Mouse (Mus musculus): ENCODE results near the gene Topaz1. TPM values are rescaled to one million over a fixed set of nuclear protein-coding genes. Genes with fewer than 3 reads are reported as not detected.

Topaz1 gene
- polyA plus RNA-seq (2012; rRNA removed): not detected in 2 replicates

DNA sequence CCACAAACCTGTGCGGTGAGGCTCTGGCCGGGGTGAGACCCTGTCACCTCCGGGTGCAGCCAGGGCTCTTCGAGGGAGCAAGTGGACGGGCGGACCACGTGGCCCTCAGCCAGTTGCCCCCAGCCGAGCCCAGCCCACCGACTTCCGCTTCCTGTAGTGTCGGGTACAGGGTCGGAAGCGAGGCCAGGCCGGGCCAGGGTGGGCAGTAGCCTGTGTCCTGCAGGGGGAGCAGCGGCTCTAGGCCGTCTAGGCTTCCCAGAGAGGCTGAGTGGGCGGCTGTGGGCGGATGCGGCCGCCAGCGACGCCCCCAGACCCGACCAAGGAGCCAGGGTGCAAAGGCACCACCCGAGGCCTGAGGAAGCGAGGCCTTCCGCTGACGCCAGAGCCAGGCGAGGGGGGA lies at the start of gene Topaz1:
Gene Topaz1, plus strand, starts transcription at position 287 of the 400 bp plus-strand sequence.
- no peak for DNase-seq (ENCODE audit: extremely low spot score in 1 of 2, low spot score in 1 of 2)

DNA sequence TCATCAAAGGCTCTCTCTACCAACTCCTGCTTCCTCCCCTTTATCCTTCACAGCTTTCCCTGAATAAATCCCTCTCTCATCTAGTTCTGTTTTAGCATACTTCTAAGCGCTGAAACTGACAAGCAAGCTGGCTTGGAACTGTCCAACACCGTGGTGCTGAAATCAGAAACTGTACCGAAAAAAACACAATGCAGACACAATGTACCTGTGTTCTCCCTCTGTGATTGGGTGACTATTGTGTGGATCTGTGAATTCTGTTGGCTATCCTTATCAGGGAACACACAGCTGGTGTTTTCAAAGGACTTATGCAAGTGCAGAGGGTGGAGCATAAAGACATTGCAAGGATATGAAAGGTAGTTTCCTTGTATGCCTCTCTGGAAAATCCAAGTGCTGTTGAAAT lies 45.3 kb upstream of the Topaz1 start:
- no peak for DNase-seq (ENCODE audit: extremely low spot score in 1 of 2, low spot score in 1 of 2)

DNA sequence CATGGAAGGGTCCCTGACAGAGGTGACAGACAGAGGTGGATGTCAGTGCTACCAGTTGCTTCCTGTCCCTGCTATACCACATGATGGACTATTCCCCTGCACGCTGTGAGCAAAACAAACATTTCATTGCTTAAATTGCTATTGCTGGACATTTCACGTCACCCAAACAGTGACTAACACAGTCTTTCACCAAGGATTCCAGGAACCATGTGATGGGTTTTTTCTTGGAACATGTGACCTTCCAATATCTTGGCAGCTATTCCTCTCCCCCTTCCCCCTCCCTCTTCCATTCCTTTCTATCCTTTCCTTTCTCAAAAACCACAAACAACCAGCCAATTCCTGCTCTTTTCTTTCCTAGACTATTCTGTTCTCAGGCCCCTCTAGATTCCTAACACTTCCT lies 33.3 kb upstream of the Topaz1 start:
- DNase-seq (ENCODE audit: extremely low spot score in 1 of 2, low spot score in 1 of 2): no peak

DNA sequence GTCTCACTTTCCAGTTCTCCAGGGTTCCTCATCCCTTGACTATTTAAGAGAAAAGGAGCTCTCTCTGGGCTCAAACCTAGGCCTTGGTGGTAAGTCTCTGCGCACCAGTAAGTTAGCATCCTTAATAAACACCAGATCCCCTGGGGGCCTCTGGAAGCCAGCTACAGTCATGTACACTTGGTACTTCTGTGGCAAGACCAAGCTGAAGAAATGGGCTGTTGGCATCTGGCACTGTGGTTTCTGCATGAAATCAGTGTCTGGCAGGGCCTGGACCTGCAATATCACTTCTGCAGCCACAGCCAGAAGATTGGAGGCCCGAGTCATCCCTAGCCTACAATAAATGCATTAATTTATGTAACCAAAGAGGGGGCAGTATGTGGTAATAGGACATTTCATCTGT lies 32.1 kb upstream of the Topaz1 start:
- DNase-seq (ENCODE audit: extremely low spot score in 1 of 2, low spot score in 1 of 2): no peak

DNA sequence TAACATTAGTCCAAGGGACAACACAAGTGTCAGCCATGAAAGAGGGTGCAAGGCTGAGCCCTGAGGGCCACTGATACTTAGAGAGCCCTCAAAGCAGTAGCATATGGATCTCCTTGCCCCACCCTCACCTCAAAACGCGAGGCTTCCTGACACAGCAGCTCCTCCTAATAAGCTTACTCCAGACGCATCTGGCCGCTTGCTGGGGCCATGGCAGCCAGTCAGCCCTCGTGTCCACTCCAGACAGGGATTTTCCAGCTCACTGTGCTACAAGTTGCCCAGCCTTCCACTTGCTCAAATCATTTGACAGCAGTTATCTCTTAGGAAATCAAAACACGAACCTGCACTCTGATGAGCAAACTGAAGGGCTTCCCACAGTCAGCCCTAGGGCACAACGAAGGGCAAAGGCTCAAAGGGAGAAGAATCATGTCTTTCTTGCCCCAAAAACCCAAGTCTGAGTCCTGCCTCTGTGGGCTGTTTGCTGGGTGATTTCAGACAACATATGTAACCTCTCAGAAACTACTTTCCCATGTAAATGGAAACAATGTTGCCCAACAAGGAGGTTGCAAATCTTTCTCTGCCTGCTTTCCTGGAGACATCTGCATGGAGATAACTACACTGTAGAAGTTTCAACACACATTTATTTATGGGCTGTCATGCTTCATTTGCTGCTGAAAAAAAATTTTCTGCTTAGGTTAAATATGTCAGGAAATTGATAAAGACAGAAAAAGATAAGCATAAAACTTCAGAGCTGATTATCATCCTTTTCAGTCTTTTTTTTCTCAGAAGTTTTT lies 30.8 kb upstream of the Topaz1 start:
- DNase-seq (ENCODE audit: extremely low spot score in 1 of 2, low spot score in 1 of 2): no peak

DNA sequence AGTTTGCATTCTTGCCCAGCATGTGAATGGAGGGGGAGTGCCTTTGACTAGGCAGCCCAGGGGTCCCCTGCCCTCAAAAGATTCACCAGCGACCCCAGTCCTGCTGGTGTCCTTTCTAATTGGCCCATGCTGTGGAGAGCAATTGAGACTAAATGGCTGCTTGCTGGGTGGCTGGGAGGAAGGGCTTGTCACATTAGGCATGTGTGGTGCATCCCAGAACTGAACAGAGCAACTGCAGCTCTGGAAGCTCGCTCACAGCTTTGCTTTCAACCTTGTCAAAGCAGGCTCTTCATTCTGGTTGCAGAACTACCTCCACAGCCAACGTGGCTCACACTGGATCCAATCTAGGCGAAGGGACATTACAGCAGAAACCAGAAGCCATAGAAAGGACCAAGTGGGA lies 24.9 kb upstream of the Topaz1 start:
- DNase-seq (ENCODE audit: extremely low spot score in 1 of 2, low spot score in 1 of 2): no peak

DNA sequence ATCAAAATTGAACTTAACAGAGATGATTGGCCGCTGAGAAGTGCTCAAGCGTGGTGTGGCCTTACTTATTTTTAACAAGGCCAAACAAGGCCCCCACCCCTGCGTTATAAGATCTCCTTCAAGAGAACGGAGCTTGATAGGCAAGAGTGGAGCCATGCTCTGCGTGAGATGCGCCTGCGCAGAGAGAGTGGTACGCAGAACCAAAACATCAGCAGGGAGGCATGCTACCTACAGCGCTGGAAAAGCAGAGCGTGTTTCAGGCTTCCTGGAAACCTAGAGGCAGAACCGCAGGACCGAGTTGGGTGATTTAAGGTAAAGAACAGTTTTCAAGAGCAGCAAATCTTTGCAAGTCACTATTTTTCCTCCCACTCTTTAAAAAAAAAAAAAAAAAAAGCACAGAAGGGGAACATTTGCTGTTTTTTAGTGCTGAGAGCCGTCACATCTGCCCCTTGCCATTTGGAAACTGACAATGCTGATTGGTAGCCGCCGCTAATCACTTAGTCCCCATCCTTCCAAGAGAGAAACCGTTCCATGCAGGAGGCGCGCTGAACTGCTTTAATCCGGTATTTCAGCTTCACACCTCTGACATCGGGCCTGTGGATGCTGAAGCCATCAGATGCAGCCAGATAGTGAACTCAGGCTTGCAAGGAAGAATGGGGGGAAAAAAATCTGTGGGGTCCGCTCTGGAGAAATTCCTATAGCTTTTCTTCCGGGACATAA lies 21.9 kb upstream of the Topaz1 start:
- peak in 1 of 2 experiments; percentile 50 for DNase-seq (ENCODE audit: extremely low spot score in 1 of 2, low spot score in 1 of 2)

DNA sequence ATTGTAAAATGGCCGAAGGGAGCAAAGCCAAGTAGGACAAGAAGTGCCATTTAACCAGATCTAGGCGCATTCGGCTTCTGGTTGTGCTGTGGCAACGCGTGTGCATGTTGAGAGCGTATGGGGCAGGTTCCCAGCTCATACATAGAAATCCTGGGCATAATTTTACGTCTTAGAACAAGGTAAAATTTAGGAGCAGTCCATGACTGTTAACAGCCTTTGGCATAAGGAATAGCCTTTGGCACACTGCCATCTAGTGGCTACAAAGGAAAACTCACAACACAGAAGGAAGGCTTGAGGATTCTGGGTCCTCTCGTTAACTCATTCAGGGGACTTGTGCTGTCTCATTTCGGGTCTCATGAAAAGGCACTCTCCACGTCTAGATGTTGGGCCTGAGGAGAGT lies 17.6 kb upstream of the Topaz1 start:
- peak; percentile 19 to 84 for DNase-seq (ENCODE audit: extremely low spot score in 1 of 2, low spot score in 1 of 2)

DNA sequence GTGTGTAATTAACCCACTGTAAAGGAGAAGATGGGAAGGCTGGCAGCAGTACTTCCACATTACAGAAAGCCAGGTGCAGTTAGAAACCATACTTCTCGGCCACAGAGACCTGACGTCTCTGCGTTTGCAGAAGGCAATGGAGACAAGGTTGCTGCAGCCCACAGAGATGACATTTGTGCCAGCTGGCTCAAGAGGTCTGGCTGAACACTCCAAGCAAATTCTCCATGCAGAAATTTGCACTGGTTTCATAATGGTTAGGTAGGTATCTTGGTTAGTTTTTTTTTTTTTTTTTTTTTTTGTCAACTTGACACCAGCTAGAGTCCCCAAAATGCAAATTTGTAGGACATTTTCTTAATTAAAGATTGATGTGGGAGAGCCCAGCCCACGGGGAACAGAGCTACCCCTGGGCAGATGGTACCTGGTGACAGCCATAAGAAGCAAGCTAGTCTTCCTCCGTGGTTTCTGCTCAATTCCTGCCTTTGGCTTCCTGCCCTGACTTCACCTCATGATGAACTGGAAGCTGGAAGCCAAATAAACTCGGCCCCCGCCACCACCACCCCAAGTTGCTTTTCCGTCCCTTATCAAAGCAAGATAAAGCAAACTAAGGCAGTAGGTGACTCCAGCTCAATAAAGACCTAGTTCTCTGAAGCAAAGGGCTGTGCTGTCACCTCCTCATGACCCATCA lies 14.9 kb upstream of the Topaz1 start:
- no peak for DNase-seq (ENCODE audit: extremely low spot score in 1 of 2, low spot score in 1 of 2)

DNA sequence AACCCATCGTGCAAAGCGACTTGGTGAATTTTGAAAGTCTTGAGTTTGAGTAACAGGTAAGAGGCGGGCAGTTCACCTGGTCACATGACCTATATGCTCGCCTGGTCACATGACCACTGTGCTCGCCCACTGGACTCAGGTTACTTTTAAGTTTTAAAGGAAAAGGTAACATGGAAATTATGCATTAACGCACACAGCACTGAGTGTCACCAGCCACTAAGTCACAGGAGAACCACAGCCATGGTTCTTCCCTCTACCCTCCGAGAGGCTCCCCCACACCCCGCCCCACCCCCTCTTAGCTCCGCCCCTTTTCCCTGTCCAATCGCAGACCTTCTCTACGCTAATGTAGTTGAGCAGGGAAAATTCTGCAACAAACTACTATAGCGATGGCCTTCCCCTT lies 13.9 kb upstream of the Topaz1 start:
- DNase-seq (ENCODE audit: extremely low spot score in 1 of 2, low spot score in 1 of 2): no peak

DNA sequence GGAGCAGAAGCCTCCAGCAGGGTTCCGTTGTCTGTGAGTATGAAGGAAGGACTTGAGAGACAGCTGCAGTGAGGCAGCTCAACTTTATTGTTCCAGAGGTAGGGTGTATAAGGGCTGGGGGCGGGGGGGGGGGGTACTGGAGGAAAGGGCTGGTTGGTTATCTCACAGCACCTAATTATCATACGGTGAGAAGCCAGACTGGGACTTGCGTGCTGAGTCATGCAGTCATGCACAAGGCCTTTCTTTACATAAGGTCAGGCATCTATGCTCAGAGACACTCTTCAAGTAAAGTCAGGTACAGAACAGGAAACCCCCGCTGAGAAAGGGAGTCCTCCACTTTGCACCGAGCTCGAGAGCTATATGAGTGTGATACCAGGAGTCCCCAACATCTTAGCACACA lies 12.2 kb upstream of the Topaz1 start:
- no peak for DNase-seq (ENCODE audit: extremely low spot score in 1 of 2, low spot score in 1 of 2)

DNA sequence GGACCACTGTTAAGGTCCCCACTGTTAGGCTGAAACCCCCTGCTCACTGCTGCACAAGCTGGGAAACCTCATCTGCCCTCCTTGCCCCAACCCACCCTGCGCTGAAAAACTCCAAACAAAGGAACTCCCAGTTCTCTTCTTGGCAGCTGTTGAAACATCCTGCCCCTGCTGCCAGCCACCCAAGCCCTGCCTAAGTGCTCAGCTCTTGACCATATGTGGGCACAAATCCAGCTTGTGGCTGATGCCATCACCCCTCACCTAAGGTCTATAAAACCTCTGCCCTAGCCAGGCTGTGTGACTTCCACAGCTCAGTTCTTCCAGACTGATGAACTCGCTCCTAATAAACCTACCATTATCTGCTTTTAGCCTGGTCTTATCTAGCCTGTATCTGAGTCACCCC lies 11.1 kb upstream of the Topaz1 start:
- no peak for DNase-seq (ENCODE audit: extremely low spot score in 1 of 2, low spot score in 1 of 2)

DNA sequence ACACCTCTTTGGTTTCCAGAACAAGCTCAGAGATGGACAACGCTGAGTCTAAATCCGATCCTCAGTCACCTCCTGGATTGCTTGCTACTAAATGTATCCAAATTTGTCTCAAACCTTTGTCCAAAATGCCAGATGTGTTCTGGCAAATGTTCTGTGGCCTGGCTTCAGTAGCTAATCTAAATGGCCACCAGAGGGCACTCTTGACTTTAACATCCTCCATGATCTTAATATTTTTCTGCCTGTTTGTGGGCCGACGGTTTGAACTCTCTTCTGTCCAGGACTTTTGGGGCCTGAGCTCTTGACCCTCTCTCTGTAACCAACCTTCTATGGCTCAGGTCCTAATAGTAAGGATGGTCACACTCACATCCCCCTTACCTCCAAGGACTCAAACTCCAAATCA lies 10.4 kb upstream of the Topaz1 start:
- peak in 1 of 2 experiments; percentile 73 for DNase-seq (ENCODE audit: extremely low spot score in 1 of 2, low spot score in 1 of 2)

DNA sequence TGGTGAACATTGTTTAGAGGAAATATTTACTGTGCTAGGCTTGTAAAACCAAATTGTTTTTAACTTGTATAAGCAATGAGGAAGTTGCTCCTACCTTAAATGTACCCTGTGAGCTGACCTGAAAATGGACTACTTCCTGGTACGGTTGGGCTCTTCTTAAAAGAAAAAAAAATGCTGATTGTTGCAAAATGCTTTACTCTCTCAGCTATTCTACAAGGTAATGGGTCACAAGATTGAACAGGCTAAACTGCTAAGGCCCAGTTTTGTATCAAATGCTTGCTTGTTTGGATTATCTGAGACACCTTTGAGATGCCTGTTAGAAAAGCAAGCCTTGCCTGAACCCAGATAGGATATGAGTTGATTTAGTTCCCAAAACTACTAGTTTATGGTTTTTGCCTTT lies 1.3 kb upstream of the Topaz1 start:
- no peak for DNase-seq (ENCODE audit: extremely low spot score in 1 of 2, low spot score in 1 of 2)

DNA sequence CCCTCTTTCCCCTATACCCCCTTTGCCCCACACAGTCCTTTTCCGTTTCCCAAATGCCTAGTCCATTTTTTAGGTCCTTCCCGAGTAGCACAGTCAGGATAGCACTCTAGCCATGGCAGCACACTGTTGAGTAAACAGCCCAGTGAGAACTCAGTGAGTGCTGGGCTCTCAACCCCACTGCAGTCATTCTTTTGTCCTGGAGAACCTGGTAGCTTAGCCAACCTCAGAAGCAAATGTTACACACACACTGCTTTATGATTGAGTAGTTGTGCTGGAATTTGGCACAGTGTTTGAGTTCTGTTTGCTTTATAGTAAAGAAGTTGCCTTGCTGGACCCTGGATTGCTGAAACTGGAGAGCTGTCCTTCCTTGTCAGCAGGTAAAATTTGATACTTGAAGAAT lies 10.5 kb downstream of the Topaz1 start:
- no peak for DNase-seq (ENCODE audit: extremely low spot score in 1 of 2, low spot score in 1 of 2)

DNA sequence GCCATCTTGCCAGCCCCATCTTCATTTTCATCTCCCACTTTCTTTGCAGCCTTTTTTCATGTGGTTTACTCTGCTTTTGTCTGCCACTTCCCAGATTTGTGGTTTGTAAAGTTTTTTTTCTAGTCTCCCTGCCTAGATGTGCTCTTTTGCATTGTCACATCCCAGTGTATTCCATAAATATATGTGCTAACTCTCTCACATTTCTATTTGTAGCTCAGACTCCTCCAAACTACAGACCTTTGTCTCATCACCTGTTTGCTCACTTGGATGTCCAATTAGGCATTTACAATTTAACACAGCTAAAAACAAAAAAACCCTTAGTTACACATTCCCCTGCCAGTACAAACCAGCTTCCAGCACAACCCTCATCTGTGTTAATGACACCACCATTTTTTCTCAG lies 13.0 kb downstream of the Topaz1 start:
- peak; percentile 15 to 19 for DNase-seq (ENCODE audit: extremely low spot score in 1 of 2, low spot score in 1 of 2)

DNA sequence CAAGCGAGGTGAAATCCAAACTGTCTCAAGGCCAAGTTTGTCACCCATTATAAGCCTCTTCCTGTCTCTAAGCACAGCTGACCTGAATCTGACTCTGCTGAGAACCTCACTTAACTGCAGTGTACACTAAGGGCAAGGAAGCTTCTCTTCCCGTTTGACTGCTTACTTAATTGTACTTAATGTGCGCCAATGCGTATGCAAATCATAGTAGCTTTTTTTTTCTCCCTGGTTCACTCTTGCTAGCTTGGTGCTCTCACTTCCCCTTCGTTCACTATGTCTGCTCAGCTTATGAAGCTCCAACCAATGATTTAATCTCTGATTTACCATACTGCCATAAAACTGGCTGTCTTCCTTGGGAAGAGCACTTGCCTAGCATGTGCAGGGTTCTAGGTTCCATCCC lies 38.1 kb downstream of the Topaz1 start:
- no peak for DNase-seq (ENCODE audit: extremely low spot score in 1 of 2, low spot score in 1 of 2)

DNA sequence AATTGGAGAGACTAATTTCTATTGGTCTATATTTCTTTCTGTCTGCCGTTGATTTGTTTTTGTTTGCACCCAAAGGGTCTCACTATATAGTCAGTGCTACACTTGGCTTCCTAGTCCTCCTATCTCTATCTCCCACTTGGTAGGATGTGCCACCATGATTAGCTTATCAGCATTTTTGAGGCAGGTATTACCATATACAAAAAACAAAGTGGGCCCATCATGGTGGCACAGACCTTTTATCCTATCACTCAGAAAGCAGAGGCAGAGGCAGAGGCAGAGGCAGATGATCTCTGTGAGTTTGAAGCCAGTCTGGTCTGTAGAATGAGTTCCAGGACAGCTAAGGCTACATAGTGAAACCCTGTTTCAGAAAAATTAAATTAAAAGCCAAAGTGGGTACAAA lies 39.4 kb downstream of the Topaz1 start:
- no peak for DNase-seq (ENCODE audit: extremely low spot score in 1 of 2, low spot score in 1 of 2)

DNA sequence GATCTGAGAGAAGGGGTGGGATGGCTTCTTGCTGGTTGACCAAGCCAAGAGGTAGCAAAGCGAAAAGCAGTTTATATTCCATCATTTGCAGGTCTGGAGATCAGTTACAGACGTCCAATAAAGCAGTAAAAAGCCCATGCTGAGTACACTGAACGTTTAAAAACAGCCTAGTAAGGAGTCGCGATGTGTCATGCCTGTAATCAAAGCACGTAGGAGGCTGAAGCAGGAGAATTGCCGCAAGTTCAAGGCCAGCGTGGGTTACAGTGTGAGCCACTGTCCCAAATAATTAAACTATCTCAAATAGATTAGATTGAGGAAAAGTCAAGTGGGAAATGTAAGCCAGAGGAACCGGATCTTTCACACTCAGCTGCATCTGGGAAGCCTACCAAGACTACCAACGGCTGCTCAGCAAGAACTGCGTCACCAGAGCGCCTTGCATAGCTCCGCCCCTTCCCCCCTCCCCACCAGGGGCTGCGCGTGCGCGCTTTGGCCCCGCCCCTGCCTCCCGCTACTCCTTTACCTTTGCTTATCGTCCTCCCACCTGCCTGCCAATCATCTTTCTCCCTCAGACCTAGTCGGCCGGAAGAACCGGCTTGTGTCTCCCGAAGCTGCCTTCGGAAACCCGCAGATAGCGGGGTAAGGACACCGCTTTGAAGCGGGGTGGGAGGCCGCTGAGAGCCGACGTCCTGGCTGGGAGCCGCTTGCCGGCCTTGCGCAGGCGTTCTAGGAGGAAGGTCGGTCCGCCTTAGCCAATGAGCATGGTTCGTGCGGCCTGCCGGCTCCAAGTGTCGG lies 58.1 kb downstream of the Topaz1 start, which contains the start of gene Tcaim:
Gene Tcaim, plus strand, starts transcription at position 487 of the 792 bp plus-strand sequence.
- DNase-seq (ENCODE audit: extremely low spot score in 1 of 2, low spot score in 1 of 2): peak; percentile 74 to 93

DNA sequence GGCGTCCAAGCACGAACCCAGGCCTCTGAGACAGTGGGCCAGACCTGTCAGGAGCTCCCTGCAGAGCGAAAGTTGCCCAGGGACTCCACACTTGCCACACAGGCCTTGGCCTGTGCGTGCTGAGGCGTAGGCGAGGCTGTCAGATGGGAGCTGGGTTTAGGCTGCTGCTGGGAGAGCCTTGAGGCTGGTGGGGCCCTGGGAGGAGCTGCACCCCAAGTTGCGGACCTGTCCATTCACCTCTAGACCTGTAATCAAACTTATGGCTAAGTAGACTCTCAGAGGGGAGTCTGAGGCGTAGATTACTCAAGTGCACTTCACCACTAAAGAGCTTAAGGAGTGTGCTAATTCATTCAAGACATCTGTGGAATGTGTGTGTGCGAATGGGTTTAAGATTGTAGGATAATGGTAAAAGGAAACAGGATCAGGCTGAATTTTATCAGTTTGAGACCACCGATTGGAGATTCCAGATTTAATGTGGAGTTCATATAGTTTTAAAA lies 58.7 kb downstream of the Topaz1 start:
- peak in 1 of 2 experiments; percentile 6 for DNase-seq (ENCODE audit: extremely low spot score in 1 of 2, low spot score in 1 of 2)
